Mouse (Mus musculus) heart, embryonic 15.5 days (tissue): Measurements from ENCODE around the gene Arl14ep. TPM values are rescaled to one million over a fixed set of nuclear protein-coding genes. Genes with fewer than 3 reads are reported as not detected.

Source experiments
- ATAC-seq: fragments of 200-750 bp; cut with Nextera tagmentation; replicated peaks from 2 replicates; pipeline ENCODE4 v1.8.0; 2017; ENCODE audit warnings: low read depth, moderate TSS enrichment; ENCODE audit not compliant: insufficient number of reproducible peaks, insufficient read depth, low FRiP score
- H3K27ac ChIP-seq: fragments of 300-500 bp; sonication (generic); 2 replicates; pipeline ENCODE4 v1.5.1; 2015; ENCODE audit warnings: mild to moderate bottlenecking, inconsistent platforms
- H3K27me3 ChIP-seq: fragments of 300-500 bp; sonication (generic); 2 replicates; pipeline ENCODE4 v1.6.1; 2015; ENCODE audit warnings: inconsistent platforms
- H3K36me3 ChIP-seq: fragments of 300-500 bp; sonication (generic); 2 replicates; pipeline ENCODE4 v1.6.1; 2015; ENCODE audit warnings: mild to moderate bottlenecking, inconsistent platforms
- H3K4me1 ChIP-seq: fragments of 300-500 bp; sonication (generic); replicated peaks from 2 replicates; pipeline ENCODE4 v1.6.1; 2015; ENCODE audit warnings: inconsistent platforms
- H3K4me2 ChIP-seq: fragments of 300-500 bp; sonication (generic); 2 replicates; pipeline ENCODE4 v1.6.1; 2015; ENCODE audit warnings: inconsistent platforms, mild to moderate bottlenecking, moderate library complexity
- H3K4me3 ChIP-seq: fragments of 300-500 bp; sonication (generic); 2 replicates; pipeline ENCODE4 v1.5.1; 2015; ENCODE audit warnings: mild to moderate bottlenecking, inconsistent platforms
- H3K9ac ChIP-seq: fragments of 300-500 bp; sonication (generic); 2 replicates; pipeline ENCODE4 v1.6.1; 2015; ENCODE audit warnings: mild to moderate bottlenecking, inconsistent platforms
- H3K9me3 ChIP-seq: fragments of 300-500 bp; sonication (generic); replicated peaks from 2 replicates; pipeline ENCODE4 v1.6.1; 2016; ENCODE audit warnings: inconsistent platforms
- WGBS: fragments of 180-500 bp; shearing (Covaris S2); methylation state at CpG from one replicate; pipeline ENCODE4 v1.1.7; 2015; ENCODE audit warnings: mixed read lengths; 5-methylcytosine and 5-hydroxymethylcytosine counted together
- polyA plus RNA-seq: library from polyadenylated mRNA; unstranded; fragments of >200 nt; fragmentation: Nextera tagmentation; extraction: Ambion mirVana; gene quantifications from 2 replicates; pipeline ENCODE4 v1.2.1, GENCODE M21; 2015

The Arl14ep gene
- polyA plus RNA-seq, 1 experiment from 2014 or later, result 20.3 TPM

- no peak overlapping the region for H3K27ac ChIP-seq
- no peak overlapping the region for H3K4me3 ChIP-seq
- no peak overlapping the region for H3K4me2 ChIP-seq
- H3K27me3 ChIP-seq, result no peaks in the 10 kb centered on the region
- WGBS, result 65% methylated on average over 6 of the region's 6 CpGs
- H3K9me3 ChIP-seq, result no peaks in the 10 kb centered on the region
- H3K36me3 ChIP-seq, result no peaks in the 10 kb centered on the region
- ATAC-seq, result no peak
- no peak overlapping the region for H3K9ac ChIP-seq
- no peaks in the 10 kb centered on the region for H3K4me1 ChIP-seq
Observed at GRCm38 (mm10) chr2:106954975-106955374, 19.2 kb downstream of the Arl14ep start.

GRCm38 (mm10) chr2:106942451-106942850, 31.8 kb downstream of the Arl14ep start:
- no peak overlapping the region for H3K4me3 ChIP-seq
- no peak for ATAC-seq
- no peaks in the 10 kb centered on the region for H3K36me3 ChIP-seq
- no peak overlapping the region for H3K27ac ChIP-seq
- no peak overlapping the region for H3K9ac ChIP-seq
- H3K9me3 ChIP-seq, result no peaks in the 10 kb centered on the region
- 63% methylated on average over 1 of the region's 1 CpGs for WGBS
- H3K4me1 ChIP-seq, result no peaks in the 10 kb centered on the region
- H3K27me3 ChIP-seq, result no peaks in the 10 kb centered on the region
- no peak overlapping the region for H3K4me2 ChIP-seq

GRCm38 (mm10) chr2:106935681-106936080, 38.5 kb downstream of the Arl14ep start:
- no peak overlapping the region for H3K4me2 ChIP-seq
- no peaks in the 10 kb centered on the region for H3K27me3 ChIP-seq
- ATAC-seq, result no peak
- no peak overlapping the region for H3K9ac ChIP-seq
- H3K9me3 ChIP-seq, result no peaks in the 10 kb centered on the region
- no peaks in the 10 kb centered on the region for H3K36me3 ChIP-seq
- H3K27ac ChIP-seq, result no peak overlapping the region
- H3K4me1 ChIP-seq, result no peaks in the 10 kb centered on the region
- WGBS, result 88% methylated on average over 2 of the region's 2 CpGs
- H3K4me3 ChIP-seq, result no peak overlapping the region

- Histone ChIP-seq H3K36me3 (no peaks in the 10 kb centered on the region), H3K9ac (no peak overlapping the region), H3K4me1 (no peaks in the 10 kb centered on the region), H3K9me3 (no peaks in the 10 kb centered on the region), H3K27ac (no peak overlapping the region), H3K4me3 (no peak overlapping the region), H3K27me3 (no peaks in the 10 kb centered on the region), H3K4me2 (no peak overlapping the region)
- 74% methylated on average over 3 of the region's 3 CpGs for WGBS
- ATAC-seq, result no peak
Observed at GRCm38 (mm10) chr2:106929906-106930305, 44.3 kb downstream of the Arl14ep start.

Other genes starting within 250 kb of the Arl14ep start
- gene Fshb, start 85.2 kb upstream of the Arl14ep start, polyA plus RNA-seq, result not detected in 2 replicates